Mouse (Mus musculus) gastrocnemius, postnatal 25 days (tissue): ENCODE results near the gene Ccdc34. TPM values are rescaled to one million over a fixed set of nuclear protein-coding genes. Genes with fewer than 3 reads are reported as not detected.

Source experiments
- DNase-seq: peaks from one replicate; pipeline ENCODE4 v3.0.0; 2022
- long read RNA-seq, 2 experiments: library from polyadenylated mRNA; stranded (forward); transcript quantifications; one replicate each; pipeline ENCODE4 v2.0.0; 2021
- total RNA-seq, 2 experiments: library from RNA; stranded (reverse); gene quantifications; 1 replicate in 1 of 2; 2 replicates in 1 of 2; pipeline ENCODE4 v1.2.3; 2021

Ccdc34 gene
- total RNA-seq: 1 to 10 TPM; 3.4 to 3.9 TPM
- long read RNA-seq, experiment 1, transcript Ccdc34-201 (6 exons, 2,070 nt): major isoform, 17 of 18 reads
- long read RNA-seq, experiment 1, partial matches to known transcripts: 1 of 18 reads
- long read RNA-seq, experiment 1, other reads (novel, unspliced or antisense): 0 of 18 reads
- long read RNA-seq, experiment 2, transcript Ccdc34-201 (6 exons, 2,070 nt): major isoform, 16 of 18 reads
- long read RNA-seq, experiment 2, partial matches to known transcripts: 1 of 18 reads
- long read RNA-seq, experiment 2, other reads (novel, unspliced or antisense): 1 of 18 reads

DNA sequence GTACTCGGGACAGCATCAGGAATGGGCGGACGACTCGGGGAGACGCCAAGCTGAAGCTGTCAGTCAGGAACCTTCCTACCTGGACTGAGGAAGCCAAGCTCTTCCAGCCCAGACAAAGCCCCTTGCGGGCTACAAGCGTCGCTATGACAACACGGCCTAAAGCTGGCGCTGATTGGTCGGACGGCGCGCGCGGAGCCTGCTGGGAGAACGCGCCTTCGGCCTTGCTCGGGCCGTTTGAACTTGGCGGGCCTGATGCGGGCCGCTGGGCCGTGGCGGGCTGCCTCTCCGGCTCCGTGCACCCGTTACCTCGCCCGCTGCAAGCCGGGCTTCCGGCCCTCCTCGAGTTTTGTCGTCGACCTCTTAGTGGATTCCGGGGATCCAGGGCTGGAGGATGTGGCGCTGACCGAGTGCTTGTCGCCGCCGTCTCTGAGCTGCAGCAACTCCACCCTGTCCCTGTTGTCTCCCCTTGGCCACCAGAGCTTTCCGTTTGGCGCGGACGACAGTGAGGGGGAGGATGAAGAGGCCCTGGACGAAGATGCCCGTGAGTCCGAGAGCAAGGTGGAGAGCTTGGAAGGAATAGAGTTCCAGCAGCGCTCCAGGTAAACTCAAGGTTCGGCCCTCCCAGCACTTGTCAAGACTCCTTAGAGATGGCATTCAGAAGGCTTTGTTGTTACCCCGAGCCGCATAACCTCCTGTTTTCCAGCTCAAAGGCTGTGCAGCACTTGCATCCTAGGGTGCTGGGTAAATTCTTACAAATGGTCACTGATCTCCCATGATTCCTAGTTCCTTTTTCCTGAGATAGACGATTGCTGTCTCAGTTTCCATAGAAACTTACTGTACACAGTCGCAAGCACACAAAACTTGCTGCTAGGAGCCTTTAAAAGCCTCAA lies at the start of gene Ccdc34:
Gene Ccdc34, plus strand, starts transcription at position 202 of the 890 bp plus-strand sequence.
- DNase-seq: peak; percentile 89

DNA sequence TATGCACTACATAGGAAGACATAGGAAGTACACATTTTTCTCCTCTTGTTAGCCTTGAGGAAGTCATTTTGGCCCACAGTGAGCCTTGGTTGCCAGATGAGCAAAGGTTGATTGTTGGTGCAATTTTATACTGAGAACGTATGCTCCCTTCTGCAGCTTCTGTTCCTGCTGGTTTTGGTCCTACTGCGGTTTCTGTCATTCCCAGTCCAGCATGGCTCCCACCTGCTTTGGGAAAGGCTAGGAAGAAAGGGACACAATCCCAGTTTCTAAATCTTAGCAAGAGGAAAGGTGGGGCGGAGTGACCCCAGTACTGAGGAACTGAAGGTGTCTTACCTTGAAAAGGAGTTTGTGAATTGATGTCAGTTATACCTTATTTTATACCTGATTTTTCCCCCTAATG lies 48.2 kb upstream of the Ccdc34 start:
- DNase-seq: no peak

DNA sequence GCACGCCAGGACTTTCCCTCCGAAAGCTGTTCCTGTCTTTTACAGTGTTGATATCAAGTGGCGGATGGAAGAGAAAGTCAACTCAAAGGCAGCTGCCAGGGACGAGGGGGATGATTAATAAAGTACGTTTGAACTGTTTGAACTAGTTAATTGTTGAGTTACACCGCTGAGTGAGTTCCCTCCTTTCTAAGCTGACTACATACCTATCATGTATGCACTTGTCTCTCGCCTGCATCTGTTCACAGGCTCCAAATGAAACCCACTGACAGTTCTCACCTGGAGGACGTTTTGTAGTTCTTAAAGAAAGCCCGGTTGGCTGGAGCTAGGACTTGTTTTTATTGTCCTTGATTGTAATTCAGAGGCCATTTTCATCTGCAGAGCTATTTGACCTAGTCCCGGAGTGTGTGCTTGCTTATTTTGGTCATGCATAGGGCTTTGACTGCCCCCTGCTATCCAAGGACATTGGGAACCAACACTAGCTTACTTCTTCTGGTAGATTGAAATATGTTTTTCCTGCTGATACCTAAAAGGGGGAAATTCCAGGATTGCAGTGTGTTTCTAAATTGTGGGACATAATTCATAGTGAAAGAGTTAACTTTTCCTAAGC lies 47.6 kb upstream of the Ccdc34 start:
- DNase-seq: no peak

DNA sequence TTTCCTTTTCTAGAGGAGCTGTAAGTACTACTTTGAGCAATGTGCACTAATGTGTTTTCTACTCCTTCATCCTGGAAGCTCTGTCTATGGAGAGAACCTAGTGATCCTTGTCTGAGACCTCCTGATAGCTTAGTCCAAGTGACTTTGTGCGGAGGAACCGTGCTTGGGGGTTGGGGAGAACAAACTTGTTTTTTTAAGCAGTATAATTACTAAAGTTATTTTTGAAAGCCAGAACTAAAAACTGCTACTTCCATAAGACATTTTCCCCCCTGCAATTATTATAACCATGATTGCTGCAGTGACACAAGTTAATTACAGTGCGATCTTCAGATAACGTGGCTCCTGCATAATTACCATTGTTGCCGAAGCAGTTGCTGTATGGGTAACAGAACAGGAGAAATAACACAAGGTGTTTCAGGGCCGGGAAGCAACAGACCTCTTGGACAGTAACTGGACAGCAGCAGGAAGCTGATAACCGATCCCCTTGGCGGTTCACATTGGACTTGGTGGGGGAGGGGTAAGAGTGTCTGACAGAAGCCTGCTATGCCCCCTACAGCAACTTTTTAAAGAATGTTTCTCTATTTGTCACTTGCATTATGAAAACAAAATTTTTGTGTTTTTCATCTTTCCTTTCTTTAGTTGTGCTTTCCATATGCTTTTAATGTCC lies 46.7 kb upstream of the Ccdc34 start:
- DNase-seq: no peak

DNA sequence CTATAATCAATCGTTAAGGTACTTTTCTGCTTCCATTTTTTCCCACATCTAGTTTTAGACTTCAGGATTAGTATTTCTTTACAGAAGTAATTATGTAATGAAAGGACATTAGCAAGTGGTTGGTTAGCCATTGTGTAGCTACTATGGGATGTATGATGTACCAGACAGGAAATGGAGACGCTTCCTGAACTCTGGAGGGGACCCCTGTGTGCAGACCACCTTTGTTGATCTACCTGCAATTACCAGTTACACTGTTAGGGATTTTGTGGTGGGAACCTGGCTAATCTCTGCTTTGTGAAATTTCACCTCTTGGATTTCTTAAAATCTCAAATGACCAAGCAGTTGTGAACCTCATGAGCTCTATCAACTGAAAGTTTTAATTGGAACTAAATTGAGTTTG lies 45.3 kb upstream of the Ccdc34 start:
- no peak for DNase-seq

DNA sequence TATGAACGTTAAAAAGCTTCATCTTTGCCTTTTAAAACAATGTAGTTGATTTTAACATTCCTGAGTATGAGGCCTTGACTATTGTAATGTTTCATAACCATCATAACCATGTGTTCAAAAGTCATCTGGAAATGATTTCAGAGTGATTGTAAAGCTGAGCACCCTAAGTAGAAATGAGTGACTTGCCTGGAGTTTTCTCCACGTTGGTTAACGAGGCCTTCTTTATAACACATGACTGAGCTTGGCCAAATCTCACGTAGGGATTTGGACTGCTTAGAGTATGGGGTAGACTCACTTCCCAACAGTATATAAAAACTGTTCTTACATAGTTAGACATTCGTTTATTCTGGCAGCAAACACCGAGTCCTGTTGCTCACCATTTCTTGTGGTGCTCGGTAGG lies 44.7 kb upstream of the Ccdc34 start:
- DNase-seq: no peak

DNA sequence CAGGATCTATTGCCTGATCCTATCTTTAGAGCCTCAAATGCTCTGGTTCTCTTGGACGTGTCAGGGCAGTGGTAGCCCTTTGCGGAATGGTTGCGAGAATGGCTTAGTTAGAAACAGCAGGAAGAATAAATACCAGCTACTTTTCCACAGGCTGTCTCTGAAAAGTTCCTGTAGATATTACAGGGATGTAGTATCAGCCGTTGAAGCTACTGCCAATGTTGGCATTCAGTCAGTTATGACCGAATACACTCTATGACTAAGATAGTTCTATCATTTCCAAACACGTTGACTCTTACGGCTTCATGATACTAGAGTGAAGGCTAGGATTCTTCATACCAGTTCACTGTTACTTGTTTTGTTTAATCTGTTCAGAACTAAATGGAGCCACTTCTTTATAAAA lies 42.8 kb upstream of the Ccdc34 start:
- no peak for DNase-seq

DNA sequence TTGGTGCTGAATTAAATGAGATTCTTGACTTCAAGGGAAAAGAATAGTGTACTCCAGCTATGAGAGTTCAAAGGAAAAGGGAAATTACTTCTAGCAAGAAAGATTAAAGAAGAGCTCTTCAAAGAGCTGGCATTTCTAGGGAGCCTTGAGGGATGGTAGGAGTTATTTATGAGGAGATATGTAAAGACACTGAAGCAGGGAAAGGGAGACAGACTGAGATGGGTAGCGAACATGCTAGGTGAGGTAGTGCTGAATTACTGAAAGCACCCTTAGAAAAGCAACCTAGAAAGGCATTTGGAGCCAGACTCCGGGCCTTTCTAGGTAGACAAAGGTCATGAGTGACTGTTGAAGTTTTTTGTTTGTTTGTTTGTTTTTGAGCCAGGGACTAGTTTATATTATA lies 41.4 kb upstream of the Ccdc34 start:
- no peak for DNase-seq

DNA sequence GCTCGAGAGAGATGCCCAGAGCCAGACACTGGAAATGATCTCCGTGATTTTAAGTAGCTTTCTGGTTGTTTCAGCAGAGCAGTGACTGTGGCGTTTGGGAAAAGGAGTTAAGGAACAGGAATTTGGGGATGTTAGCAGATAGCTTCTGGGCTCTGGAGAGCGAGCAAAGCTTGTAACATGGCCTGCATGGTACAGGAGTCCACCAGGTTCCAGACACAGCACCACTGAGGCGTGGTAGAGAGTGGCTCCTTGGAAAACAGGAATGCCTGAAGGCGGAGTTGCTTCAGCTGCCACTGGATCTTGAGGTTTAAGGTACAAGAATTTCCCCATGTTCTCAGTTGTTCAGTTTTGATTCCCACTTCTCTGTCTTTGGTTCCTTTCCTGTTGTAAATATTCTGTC lies 40.3 kb upstream of the Ccdc34 start:
- DNase-seq: no peak

DNA sequence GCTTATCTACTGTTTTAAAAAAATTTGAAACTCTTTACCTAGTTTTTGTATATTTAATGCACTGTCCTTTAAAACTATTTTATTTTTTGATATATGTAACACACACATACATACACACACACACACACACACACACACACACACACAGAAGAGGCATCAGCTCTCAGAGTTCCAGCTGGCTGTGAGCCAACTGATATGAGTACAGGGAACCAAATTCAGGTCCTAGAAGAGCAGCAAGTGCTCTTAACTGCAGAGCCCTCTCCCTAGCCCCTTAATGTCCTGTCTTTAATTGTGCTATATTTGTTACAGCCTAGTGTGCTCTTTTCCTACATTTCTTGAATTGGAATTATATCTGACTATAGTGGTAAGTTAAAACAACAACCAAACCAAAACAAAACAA lies 38.4 kb upstream of the Ccdc34 start:
- no peak for DNase-seq

DNA sequence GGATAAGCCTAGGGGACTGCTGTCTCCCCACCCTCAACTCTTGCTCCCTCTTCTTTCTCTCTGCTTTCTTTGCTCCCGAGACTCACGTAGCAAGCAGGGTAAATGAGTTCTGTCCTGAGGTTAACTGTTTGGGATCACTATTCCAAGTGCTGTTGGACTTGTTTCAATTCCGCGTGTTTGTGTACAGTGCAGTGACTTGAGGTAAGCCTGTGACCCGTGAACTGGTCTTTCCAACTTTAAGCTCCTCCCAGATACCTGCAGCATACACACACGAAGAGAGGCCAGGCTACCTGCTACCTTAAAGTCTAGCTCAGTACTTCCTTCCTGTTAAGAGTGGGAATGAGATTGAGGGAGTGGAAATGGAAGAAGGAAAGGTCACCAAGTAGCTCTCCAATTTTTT lies 34.2 kb upstream of the Ccdc34 start:
- DNase-seq: no peak

DNA sequence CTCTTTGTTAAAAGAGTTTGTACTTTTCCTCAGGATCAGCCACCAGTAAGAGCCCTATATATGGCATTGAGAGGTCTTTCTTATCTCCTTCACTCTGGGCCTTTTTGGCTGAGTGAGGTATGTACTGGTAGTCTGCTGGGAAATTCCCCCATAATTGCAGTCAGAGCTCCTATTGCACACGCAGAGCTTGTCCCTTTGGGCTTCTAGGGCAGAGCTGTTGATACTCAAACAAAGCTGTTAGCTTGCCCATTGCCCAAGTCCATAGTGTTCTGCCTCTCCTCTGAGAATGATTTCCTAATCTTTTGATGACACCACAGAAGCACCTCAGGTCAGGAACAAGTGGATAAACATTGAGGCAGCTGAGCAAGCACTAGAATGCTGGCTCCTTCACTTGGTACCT lies 32.7 kb upstream of the Ccdc34 start:
- no peak for DNase-seq

DNA sequence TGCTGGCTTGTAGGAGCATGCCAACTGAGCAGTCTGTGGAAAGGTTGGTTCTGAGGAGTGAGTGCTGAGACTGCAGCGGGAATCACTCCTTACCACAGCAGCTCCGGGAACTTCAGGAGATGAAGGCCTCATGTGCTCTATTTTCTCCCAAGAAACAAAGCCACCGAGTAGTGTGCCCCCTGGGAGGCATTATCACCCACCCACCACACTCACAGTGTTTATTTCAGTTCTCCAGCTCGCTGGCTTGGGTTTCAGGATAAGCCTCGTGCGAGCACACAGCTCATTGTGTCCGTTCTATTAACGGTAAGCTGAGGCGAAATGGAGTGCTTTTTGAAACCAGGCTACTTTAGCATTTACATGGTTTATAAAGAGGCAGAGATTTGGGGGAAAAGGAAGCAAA lies 32.1 kb upstream of the Ccdc34 start:
- no peak for DNase-seq

DNA sequence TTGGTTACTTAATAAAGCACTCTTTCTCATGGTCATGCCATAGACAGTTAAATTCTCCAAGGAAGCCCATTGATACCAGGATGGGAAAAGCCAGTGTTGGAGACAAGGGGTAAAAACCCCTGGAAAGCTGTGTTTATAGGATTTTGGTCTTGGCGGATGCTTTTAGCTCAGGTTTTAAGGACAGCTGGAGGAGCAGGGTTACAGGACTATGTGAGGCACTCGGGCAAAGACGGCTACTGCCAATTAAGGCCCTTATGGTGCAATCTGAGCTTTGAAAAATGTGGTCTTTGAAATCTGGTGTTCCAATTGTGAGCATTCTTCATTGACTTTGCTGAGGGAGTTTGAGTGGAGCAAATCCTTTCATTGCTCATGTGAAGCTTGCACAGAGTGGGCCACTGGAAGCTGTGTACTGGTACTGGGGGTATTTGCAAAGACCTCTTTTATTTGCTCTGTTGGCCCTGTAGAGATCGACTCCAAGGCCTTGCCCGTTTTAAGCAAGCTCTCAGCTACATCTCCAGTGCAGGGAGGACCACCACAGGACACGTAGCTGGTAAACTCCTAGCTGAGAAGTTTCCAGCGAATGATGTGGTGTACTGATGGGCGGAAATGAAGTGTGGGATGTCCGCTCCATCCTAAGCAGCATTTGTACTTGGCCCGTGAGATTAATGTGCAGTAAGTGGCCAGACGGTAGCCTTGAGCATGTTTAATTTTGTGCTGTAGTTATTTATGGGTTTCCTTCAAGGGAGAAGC lies 31.4 kb upstream of the Ccdc34 start:
- no peak for DNase-seq

DNA sequence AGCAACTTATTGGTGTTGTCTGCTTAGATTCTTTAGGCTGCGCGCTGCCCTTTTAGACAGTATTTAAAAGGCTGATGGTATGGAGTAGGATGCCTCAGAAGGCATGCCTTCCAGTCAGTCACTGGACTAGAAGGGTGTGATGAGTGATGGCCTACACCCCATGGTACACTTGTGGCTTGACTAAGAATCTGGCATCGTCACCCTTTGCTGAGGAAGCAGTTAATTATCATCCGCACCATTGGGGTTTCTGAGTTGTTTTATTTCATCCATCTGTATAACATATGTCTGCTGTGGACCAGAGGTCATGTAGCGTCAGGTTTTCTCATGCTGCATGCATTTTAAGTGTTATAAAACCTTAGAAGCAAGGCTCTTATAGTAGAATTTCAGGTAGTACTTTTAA lies 29.7 kb upstream of the Ccdc34 start:
- no peak for DNase-seq

DNA sequence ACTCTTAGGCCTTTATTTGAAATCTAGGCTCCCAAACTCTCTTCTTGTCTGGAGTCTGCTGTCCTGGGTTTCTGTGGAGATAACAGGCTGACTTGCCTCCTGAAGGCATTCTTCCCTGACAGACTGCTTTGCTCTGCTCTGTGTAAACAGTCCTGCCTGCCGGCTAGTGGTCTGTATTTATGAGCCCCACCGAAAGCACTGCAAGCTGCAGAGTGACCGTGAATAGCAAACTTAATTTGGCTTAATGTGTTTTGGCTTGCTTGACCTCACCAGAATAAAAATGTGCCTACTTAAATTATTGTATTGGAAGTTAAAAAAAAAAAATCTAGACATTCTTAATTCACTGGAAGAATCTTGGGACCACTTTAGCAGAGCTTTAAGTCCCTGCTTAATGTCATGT lies 28.4 kb upstream of the Ccdc34 start:
- DNase-seq: no peak

DNA sequence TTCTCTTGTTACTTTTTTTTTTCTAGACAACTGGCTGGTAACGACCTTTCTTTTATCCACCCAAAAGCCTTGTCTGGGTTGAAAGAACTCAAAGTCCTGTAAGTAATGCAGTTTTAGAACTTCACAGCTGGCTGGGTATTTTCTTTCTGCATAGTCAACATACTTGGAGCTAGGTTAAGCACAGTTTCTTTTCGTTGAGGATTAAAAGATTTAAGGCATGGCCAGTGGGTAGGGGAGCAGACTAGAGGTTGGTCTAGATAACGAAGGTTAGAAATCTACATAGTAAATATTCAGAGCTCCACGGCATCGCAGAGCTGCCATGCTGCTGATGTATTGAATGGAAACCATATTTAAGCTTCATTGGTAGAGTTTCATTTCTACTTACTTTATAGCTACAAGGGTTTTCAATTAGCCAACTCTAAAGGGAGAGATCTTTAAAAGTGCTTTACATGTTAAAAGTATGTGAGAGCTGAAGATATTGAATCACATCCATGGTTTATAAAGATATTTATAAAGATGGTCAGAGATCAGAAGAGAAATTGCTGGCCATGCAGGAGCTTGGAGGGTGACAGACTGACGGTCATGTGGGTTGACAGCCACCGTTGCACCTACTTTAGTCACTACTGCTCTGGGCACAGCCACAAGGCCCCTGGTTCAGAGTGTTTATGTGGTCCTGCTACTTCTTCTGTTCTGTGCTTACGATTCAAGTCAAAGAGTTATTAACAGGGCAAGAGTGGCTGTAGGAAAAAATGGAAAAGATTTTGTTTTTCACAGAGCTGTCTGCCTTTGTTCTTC lies 27.7 kb upstream of the Ccdc34 start:
- DNase-seq: no peak

DNA sequence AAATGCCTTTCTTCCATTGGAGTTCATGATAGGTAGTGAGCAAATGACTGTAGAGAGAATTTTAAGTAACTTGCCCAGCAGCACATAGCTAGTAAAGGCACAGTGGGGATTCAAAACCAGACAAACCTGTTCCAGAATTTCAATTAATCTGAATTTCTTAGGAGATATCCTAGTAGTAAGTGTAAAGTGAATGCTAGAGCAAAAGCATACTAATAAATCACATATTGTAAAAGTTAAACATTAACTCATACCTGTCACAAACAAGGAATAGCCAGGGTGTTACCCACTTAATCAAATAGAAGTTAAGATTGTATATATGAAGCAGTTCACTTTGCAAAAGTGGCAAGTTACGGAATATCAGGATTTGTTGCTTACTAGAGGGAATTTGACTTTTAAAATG lies 25.9 kb upstream of the Ccdc34 start:
- DNase-seq: no peak

DNA sequence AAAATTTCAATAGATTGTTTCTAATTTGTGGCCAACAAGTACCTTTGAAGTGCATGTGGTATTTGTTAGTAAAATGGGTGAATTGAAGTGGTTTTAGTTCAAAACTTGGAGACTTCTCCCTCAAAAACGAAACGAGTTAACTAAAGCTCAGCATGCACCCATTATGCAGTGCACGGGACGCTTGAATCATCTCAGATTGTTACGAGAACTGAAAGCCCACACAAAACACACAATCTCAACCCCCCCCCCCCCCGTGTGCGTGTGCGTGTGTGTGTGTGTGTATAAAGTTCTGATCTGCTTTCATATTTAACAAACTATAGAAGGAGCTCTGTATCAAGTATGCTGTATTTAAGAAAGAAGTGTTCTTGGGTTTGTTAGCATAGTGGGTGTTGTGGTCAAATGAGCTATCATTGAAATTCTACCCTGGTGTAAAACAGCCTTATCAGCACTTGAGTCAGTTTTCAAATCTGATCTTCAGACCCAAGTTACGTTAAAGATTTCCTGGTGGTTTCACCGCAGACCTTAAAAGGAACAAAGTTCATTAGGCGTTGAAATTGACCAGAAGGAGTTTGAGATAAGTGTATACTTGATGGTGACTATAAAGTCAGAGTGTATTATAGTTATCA lies 25.1 kb upstream of the Ccdc34 start:
- no peak for DNase-seq

DNA sequence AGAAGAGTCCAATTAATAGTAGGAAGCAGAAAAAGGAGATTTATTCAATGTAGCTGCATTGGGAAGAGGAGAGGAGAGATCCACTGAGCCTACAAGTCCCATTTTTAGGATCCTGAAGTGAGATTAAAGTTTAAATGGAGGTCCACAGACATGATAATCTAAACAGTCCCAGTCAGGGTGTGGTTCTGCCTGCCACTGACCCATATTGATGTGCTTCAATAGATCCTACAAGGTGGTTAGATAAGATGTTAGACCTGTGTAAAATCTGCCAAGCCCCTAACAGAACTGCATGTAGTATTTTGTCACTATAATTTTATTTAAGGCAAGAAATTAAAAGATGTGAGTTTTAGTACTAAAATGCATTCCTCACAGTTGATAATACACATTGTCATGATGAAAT lies 24.2 kb upstream of the Ccdc34 start:
- DNase-seq: no peak

DNA sequence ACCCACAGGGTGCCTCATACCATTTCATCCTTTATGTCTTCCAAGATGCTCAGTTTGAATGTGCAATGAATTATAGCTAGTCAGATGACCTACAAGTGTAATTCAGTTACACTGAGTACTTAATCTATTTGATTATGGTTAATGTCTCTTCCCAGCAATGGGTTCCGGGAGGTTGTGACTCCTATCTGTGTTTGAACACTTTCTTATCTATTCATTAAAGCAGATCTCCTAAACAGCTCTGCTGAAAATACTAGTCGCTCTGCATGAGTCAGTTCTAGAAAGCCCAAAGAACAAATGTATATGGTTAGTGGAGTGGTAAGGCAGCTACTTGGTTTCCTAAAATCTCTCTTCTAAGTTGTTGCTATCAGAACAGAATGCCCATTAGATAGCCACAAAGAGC lies 22.6 kb upstream of the Ccdc34 start:
- DNase-seq: no peak
